Mouse (Mus musculus) CH12.LX (cell line): Measurements from ENCODE around the gene Ogn.

Source experiments
- CTCF ChIP-seq, 2 experiments: IDR thresholded peaks in 1 of 2; conservative IDR thresholded peaks in 1 of 2; 2 replicates each; pipeline ENCODE4 v1.5.1; 2011 to 2012; ENCODE audit warnings: low read depth in 2 of 2, low read length in 2 of 2, improper control_type of control experiment in 1 of 2, inconsistent platforms in 1 of 2, mild to moderate bottlenecking in 1 of 2, moderate library complexity in 1 of 2
- KAT2A ChIP-seq: IDR thresholded peaks from 2 replicates; pipeline ENCODE4 v1.6.1; 2012; ENCODE audit warnings: low read length, improper control_type of control experiment, inconsistent platforms; ENCODE audit not compliant: insufficient replicate concordance
- MAFK ChIP-seq: IDR thresholded peaks from 2 replicates; pipeline ENCODE4 v1.6.1; 2011; ENCODE audit warnings: low read length, improper control_type of control experiment; ENCODE audit not compliant: insufficient replicate concordance
- MAZ ChIP-seq: IDR thresholded peaks from 2 replicates; pipeline ENCODE4 v1.6.1; 2012; ENCODE audit warnings: low read depth, mild to moderate bottlenecking, inconsistent platforms, low read length, improper control_type of control experiment, moderate library complexity
- MEF2A ChIP-seq: IDR thresholded peaks from 2 replicates; pipeline ENCODE4 v1.6.1; 2014; ENCODE audit warnings: low read depth, mild to moderate bottlenecking, inconsistent platforms, low read length, improper control_type of control experiment, borderline replicate concordance
- MXI1 ChIP-seq: IDR thresholded peaks from 2 replicates; pipeline ENCODE4 v1.6.1; 2011; ENCODE audit warnings: mild to moderate bottlenecking, low read depth, low read length, improper control_type of control experiment
- POLR2A ChIP-seq: IDR thresholded peaks from 2 replicates; pipeline ENCODE4 v1.6.1; 2011; ENCODE audit warnings: low read depth, mild to moderate bottlenecking, improper control_type of control experiment, low read length
- POLR2AphosphoS2 ChIP-seq: IDR thresholded peaks from 2 replicates; pipeline ENCODE4 v1.6.1; 2011; ENCODE audit warnings: low read depth, low read length, improper control_type of control experiment
- UBTF ChIP-seq: IDR thresholded peaks from 2 replicates; pipeline ENCODE4 v1.6.1; 2012; ENCODE audit warnings: low read depth, mild to moderate bottlenecking, inconsistent platforms, low read length, improper control_type of control experiment, moderate library complexity
- ZKSCAN1 ChIP-seq: IDR thresholded peaks from 2 replicates; pipeline ENCODE4 v1.6.1; 2012; ENCODE audit warnings: low read depth, inconsistent platforms, low read length, improper control_type of control experiment, borderline replicate concordance
- ZMIZ1 ChIP-seq: IDR thresholded peaks from 2 replicates; pipeline ENCODE4 v1.6.1; 2012; ENCODE audit warnings: low read depth, mild to moderate bottlenecking, inconsistent platforms, low read length, improper control_type of control experiment
- ZNF384 ChIP-seq: IDR thresholded peaks from 2 replicates; pipeline ENCODE4 v1.6.1; 2012; ENCODE audit warnings: low read depth, low read length, improper control_type of control experiment, inconsistent platforms

DNA sequence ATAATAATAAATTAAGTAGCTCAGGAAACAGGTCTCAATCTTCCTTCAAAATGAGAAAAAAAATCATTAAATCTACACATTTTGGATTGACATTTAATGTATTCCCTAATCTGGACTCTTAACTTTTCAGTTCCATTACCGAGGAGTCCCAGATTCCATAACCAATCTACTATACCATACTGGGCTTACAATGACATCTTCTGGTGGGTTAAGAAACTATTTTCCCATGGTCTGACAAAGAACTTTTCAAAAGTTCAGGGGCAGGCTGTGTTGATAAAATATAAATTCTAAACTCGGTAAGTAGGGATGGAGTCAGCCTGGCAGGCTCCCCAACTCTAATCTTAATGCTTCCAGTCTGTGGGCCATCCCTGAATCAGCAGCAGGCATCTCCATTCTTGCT is 43.3 kb downstream of the Ogn start:
- TF ChIP-seq MAFK (no peak), POLR2AphosphoS2 (no peak), CTCF (conservative IDR thresholded peaks at IDR 0.05 in 1 of 2, IDR thresholded peaks at IDR 0.05 in 1 of 2; ENCODE audit: low read depth in 2 of 2, low read length in 2 of 2) (peak in 1 of 2 experiments; percentile 33; a peak in 2 of 4 replicates), POLR2A (no peak), MEF2A (no peak), MAZ (no peak), ZNF384 (no peak), MXI1 (no peak), ZKSCAN1 (no peak), UBTF (no peak), ZMIZ1 (no peak), KAT2A (no peak)
